Mouse (Mus musculus) olfactory bulb, adult 2 months (tissue): Measurements from ENCODE around the gene Mks1.

Experiments
- CTCF ChIP-seq: fragments of 200-500 bp; IDR thresholded peaks from 2 replicates; pipeline ENCODE4 v1.5.1; 2012; ENCODE audit warnings: low read depth, mild to moderate bottlenecking, low read length, moderate library complexity; ENCODE audit not compliant: insufficient read depth
- POLR2A ChIP-seq: fragments of 200-500 bp; IDR thresholded peaks from 2 replicates; pipeline ENCODE4 v1.6.1; 2012; ENCODE audit warnings: mild to moderate bottlenecking, low read depth, low read length, moderate library complexity; ENCODE audit not compliant: insufficient read depth

DNA sequence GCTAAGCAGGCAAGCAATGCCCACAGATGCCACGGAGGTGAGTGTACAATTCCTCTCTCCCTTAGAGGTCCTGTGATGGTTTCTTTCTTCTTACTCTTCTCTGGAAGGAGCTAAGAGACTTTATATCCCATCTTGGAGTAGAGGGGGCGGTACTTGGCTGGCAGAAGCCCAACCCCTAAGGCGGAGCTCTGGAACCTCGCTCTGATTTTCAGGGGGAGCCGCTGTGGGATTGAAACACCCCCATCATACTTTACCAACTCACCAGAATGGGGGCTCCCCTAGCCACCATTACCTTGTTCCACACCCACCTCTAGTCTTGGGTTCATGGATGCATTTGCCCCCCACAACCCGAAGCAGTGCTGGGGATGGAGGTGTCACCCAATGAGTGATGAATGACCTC is 22.4 kb downstream of the Mks1 start, which contains the start of gene Epx:
- TF ChIP-seq CTCF (no peak), POLR2A (no peak)
